Mouse (Mus musculus): Measurements from ENCODE around the gene Ptprg. TPM values are rescaled to one million over a fixed set of nuclear protein-coding genes. Genes with fewer than 3 reads are reported as not detected.

The Ptprg gene
- polyA plus RNA-seq, 1 experiment from 2014 or later = 27.1 TPM

GRCm38 (mm10) chr14:12105156-12105430 lies 551.8 kb downstream of the Ptprg start:
- H3K4me2 ChIP-seq (ENCODE audit: low read length) = no peak overlapping the region
- WGBS = 84% methylated on average over 2 of the region's 2 CpGs
- H3K36me3 ChIP-seq (ENCODE audit: control insufficient read depth, insufficient read depth, low read length) = no peaks in the 10 kb centered on the region
- no peaks in the 10 kb centered on the region for H3K27me3 ChIP-seq (replicated peaks; ENCODE audit: control insufficient read depth, insufficient read depth, low read length)
- no peaks in the 10 kb centered on the region for H3K4me1 ChIP-seq (ENCODE audit: control insufficient read depth, insufficient read depth, low read length)
- no peaks in the 10 kb centered on the region for H3K9me3 ChIP-seq (replicated peaks; ENCODE audit: control insufficient read depth, low read length)
- no peak overlapping the region for H3K4me3 ChIP-seq (ENCODE audit: low read depth, low read length)
- DNase-seq (ENCODE audit: low spot score) (no peak), ATAC-seq (no peak)
- no peak overlapping the region for H3K27ac ChIP-seq (ENCODE audit: low read depth, low read length)
- no peak overlapping the region for H3K9ac ChIP-seq (ENCODE audit: low read length)

GRCm38 (mm10) chr14:12105593-12105992 lies 552.3 kb downstream of the Ptprg start:
- ATAC-seq (no peak), DNase-seq (ENCODE audit: low spot score) (no peak)
- H3K27me3 ChIP-seq (replicated peaks; ENCODE audit: control insufficient read depth, insufficient read depth, low read length) = no peaks in the 10 kb centered on the region
- H3K36me3 ChIP-seq (ENCODE audit: control insufficient read depth, insufficient read depth, low read length) = no peaks in the 10 kb centered on the region
- H3K4me2 ChIP-seq (ENCODE audit: low read length) = no peak overlapping the region
- H3K27ac ChIP-seq (ENCODE audit: low read depth, low read length) = no peak overlapping the region
- H3K4me1 ChIP-seq (ENCODE audit: control insufficient read depth, insufficient read depth, low read length) = no peaks in the 10 kb centered on the region
- H3K9me3 ChIP-seq (replicated peaks; ENCODE audit: control insufficient read depth, low read length) = no peaks in the 10 kb centered on the region
- WGBS = 84% methylated on average over 3 of the region's 3 CpGs
- no peak overlapping the region for H3K9ac ChIP-seq (ENCODE audit: low read length)
- no peak overlapping the region for H3K4me3 ChIP-seq (ENCODE audit: low read depth, low read length)

GRCm38 (mm10) chr14:12107459-12107858 lies 554.1 kb downstream of the Ptprg start:
- Histone ChIP-seq H3K4me3 (ENCODE audit: low read depth, low read length) (no peak overlapping the region), H3K9ac (ENCODE audit: low read length) (no peak overlapping the region), H3K27ac (ENCODE audit: low read depth, low read length) (no peak overlapping the region), H3K4me2 (ENCODE audit: low read length) (no peak overlapping the region), H3K27me3 (replicated peaks; ENCODE audit: control insufficient read depth, insufficient read depth, low read length) (no peaks in the 10 kb centered on the region), H3K36me3 (ENCODE audit: control insufficient read depth, insufficient read depth, low read length) (no peaks in the 10 kb centered on the region), H3K9me3 (replicated peaks; ENCODE audit: control insufficient read depth, low read length) (no peaks in the 10 kb centered on the region), H3K4me1 (ENCODE audit: control insufficient read depth, insufficient read depth, low read length) (no peaks in the 10 kb centered on the region)
- no peak for ATAC-seq
- no peak for DNase-seq (ENCODE audit: low spot score)
- 65% methylated on average over 7 of the region's 7 CpGs for WGBS

- Histone ChIP-seq H3K36me3 (ENCODE audit: control insufficient read depth, insufficient read depth, low read length) (no peaks in the 10 kb centered on the region), H3K9me3 (replicated peaks; ENCODE audit: control insufficient read depth, low read length) (no peaks in the 10 kb centered on the region), H3K9ac (ENCODE audit: low read length) (no peak overlapping the region), H3K4me3 (ENCODE audit: low read depth, low read length) (no peak overlapping the region), H3K27ac (ENCODE audit: low read depth, low read length) (no peak overlapping the region), H3K4me1 (ENCODE audit: control insufficient read depth, insufficient read depth, low read length) (peaks cover 4% of the 10 kb centered on the region; the same call in 1 of the 2 replicates), H3K4me2 (ENCODE audit: low read length) (no peak overlapping the region), H3K27me3 (replicated peaks; ENCODE audit: control insufficient read depth, insufficient read depth, low read length) (no peaks in the 10 kb centered on the region)
- DNase-seq (ENCODE audit: low spot score) (no peak), ATAC-seq (no peak)
- 90% methylated on average over 7 of the region's 7 CpGs for WGBS
Measured at GRCm38 (mm10) chr14:12107991-12108390, 554.7 kb downstream of the Ptprg start.

GRCm38 (mm10) chr14:12112548-12113011 lies 559.2 kb downstream of the Ptprg start:
- WGBS = 72% methylated on average over 2 of the region's 2 CpGs
- Histone ChIP-seq H3K9ac (ENCODE audit: low read length) (no peak overlapping the region), H3K27me3 (replicated peaks; ENCODE audit: control insufficient read depth, insufficient read depth, low read length) (no peaks in the 10 kb centered on the region), H3K4me2 (ENCODE audit: low read length) (no peak overlapping the region), H3K27ac (ENCODE audit: low read depth, low read length) (no peak overlapping the region), H3K36me3 (ENCODE audit: control insufficient read depth, insufficient read depth, low read length) (no peaks in the 10 kb centered on the region), H3K4me1 (ENCODE audit: control insufficient read depth, insufficient read depth, low read length) (peaks cover 4% of the 10 kb centered on the region; the same call in 1 of the 2 replicates), H3K9me3 (replicated peaks; ENCODE audit: control insufficient read depth, low read length) (no peaks in the 10 kb centered on the region), H3K4me3 (ENCODE audit: low read depth, low read length) (no peak overlapping the region)
- DNase-seq (ENCODE audit: low spot score) (peak; percentile 35), ATAC-seq (no peak)

GRCm38 (mm10) chr14:12113326-12113725 lies 560.0 kb downstream of the Ptprg start:
- no peak overlapping the region for H3K4me3 ChIP-seq (ENCODE audit: low read depth, low read length)
- H3K27ac ChIP-seq (ENCODE audit: low read depth, low read length) = no peak overlapping the region
- 67% methylated on average over 5 of the region's 5 CpGs for WGBS
- H3K4me2 ChIP-seq (ENCODE audit: low read length) = no peak overlapping the region
- H3K27me3 ChIP-seq (replicated peaks; ENCODE audit: control insufficient read depth, insufficient read depth, low read length) = no peaks in the 10 kb centered on the region
- DNase-seq (ENCODE audit: low spot score) = no peak
- no peak overlapping the region for H3K9ac ChIP-seq (ENCODE audit: low read length)
- no peak for ATAC-seq
- H3K9me3 ChIP-seq (replicated peaks; ENCODE audit: control insufficient read depth, low read length) = no peaks in the 10 kb centered on the region
- H3K4me1 ChIP-seq (ENCODE audit: control insufficient read depth, insufficient read depth, low read length) = peaks cover 4% of the 10 kb centered on the region; the same call in 1 of the 2 replicates
- H3K36me3 ChIP-seq (ENCODE audit: control insufficient read depth, insufficient read depth, low read length) = no peaks in the 10 kb centered on the region

GRCm38 (mm10) chr14:12114016-12114415 lies 560.7 kb downstream of the Ptprg start:
- H3K9ac ChIP-seq (ENCODE audit: low read length) = no peak overlapping the region
- DNase-seq (ENCODE audit: low spot score) (no peak), ATAC-seq (no peak)
- no peak overlapping the region for H3K27ac ChIP-seq (ENCODE audit: low read depth, low read length)
- 91% methylated on average over 6 of the region's 6 CpGs for WGBS
- no peaks in the 10 kb centered on the region for H3K27me3 ChIP-seq (replicated peaks; ENCODE audit: control insufficient read depth, insufficient read depth, low read length)
- no peak overlapping the region for H3K4me2 ChIP-seq (ENCODE audit: low read length)
- no peaks in the 10 kb centered on the region for H3K36me3 ChIP-seq (ENCODE audit: control insufficient read depth, insufficient read depth, low read length)
- H3K4me1 ChIP-seq (ENCODE audit: control insufficient read depth, insufficient read depth, low read length) = peaks cover 4% of the 10 kb centered on the region; the same call in 1 of the 2 replicates
- H3K9me3 ChIP-seq (replicated peaks; ENCODE audit: control insufficient read depth, low read length) = no peaks in the 10 kb centered on the region
- no peak overlapping the region for H3K4me3 ChIP-seq (ENCODE audit: low read depth, low read length)

GRCm38 (mm10) chr14:12119260-12119659 lies 565.9 kb downstream of the Ptprg start:
- H3K4me1 ChIP-seq (ENCODE audit: control insufficient read depth, insufficient read depth, low read length) = no peaks in the 10 kb centered on the region
- WGBS = 80% methylated on average over 8 of the region's 8 CpGs

GRCm38 (mm10) chr14:12121906-12122305 lies 568.6 kb downstream of the Ptprg start:
- Histone ChIP-seq H3K36me3 (ENCODE audit: control insufficient read depth, insufficient read depth, low read length) (0 out of 2 replicates have a peak, but pooled peaks cover 3% of the 10 kb centered on the region), H3K27ac (ENCODE audit: low read depth, low read length) (no peak overlapping the region), H3K9ac (ENCODE audit: low read length) (no peak overlapping the region), H3K27me3 (replicated peaks; ENCODE audit: control insufficient read depth, insufficient read depth, low read length) (no peaks in the 10 kb centered on the region), H3K9me3 (replicated peaks; ENCODE audit: control insufficient read depth, low read length) (no peaks in the 10 kb centered on the region), H3K4me2 (ENCODE audit: low read length) (no peak overlapping the region), H3K4me3 (ENCODE audit: low read depth, low read length) (no peak overlapping the region), H3K4me1 (ENCODE audit: control insufficient read depth, insufficient read depth, low read length) (no peaks in the 10 kb centered on the region)
- WGBS = 94% methylated on average over 7 of the region's 7 CpGs
- DNase-seq (ENCODE audit: low spot score) = no peak
- no peak for ATAC-seq

More at GRCm38 (mm10) chr14:12119260-12119659, 565.9 kb downstream of the Ptprg start:
- Histone ChIP-seq H3K4me3 (ENCODE audit: low read depth, low read length) (no peak overlapping the region), H3K9ac (ENCODE audit: low read length) (no peak overlapping the region), H3K27ac (ENCODE audit: low read depth, low read length) (no peak overlapping the region), H3K4me2 (ENCODE audit: low read length) (no peak overlapping the region), H3K27me3 (replicated peaks; ENCODE audit: control insufficient read depth, insufficient read depth, low read length) (no peaks in the 10 kb centered on the region), H3K36me3 (ENCODE audit: control insufficient read depth, insufficient read depth, low read length) (0 out of 2 replicates have a peak, but pooled peaks cover 3% of the 10 kb centered on the region), H3K9me3 (replicated peaks; ENCODE audit: control insufficient read depth, low read length) (no peaks in the 10 kb centered on the region)
- no peak for ATAC-seq
- DNase-seq (ENCODE audit: low spot score) = peak; percentile 50

Measured in forebrain, embryonic 14.5 days (tissue).